Mouse (Mus musculus) testis, adult 2 months (tissue): ENCODE measurements around the gene Mospd3.

Experiments
- CTCF ChIP-seq: fragments of 200-500 bp; IDR thresholded peaks from 2 replicates; pipeline ENCODE4 v1.5.1; 2012; ENCODE audit warnings: low read depth, mild to moderate bottlenecking, inconsistent platforms, low read length, moderate library complexity; ENCODE audit not compliant: control insufficient read depth, insufficient read depth, insufficient replicate concordance
- POLR2A ChIP-seq: fragments of 200-500 bp; IDR thresholded peaks from 2 replicates; pipeline ENCODE4 v1.6.1; 2012; ENCODE audit warnings: low read depth, mild to moderate bottlenecking, inconsistent platforms, low read length, moderate library complexity; ENCODE audit not compliant: control insufficient read depth

DNA sequence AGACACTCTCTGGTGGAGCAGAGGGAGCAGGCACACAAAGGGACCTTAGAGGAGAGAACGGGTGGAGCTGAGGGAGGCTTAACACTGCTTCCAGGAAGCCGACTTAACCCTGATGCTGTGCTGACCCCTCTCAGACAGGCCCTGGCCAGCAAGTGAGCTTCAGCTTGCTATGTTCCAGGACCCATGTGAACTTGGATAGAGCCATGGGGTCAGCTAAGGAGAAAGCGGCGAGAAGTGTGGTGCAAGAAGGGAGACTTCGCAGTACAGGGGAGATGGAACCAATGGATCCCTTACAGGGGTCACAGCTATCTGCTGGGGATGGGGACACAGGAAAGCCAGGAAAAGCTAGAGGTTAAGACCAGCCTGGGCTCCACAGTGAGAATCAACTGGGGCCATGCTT, 12.2 kb upstream of the Mospd3 start:
- TF ChIP-seq CTCF (no peak), POLR2A (no peak; the same call in 1 of the 2 replicates)
